Mouse (Mus musculus) intestine, embryonic 14.5 days (tissue): Measurements from ENCODE around the gene Gm10112. TPM values are rescaled to one million over a fixed set of nuclear protein-coding genes. Genes with fewer than 3 reads are reported as not detected.

Experiments used
- ATAC-seq: fragments of 200-750 bp; cut with Nextera tagmentation; replicated peaks from 2 replicates; pipeline ENCODE4 v1.8.0; 2017; ENCODE audit warnings: low read depth, moderate number of reproducible peaks, moderate TSS enrichment, moderate library complexity; ENCODE audit not compliant: low FRiP score, low TSS enrichment
- DNase-seq: peaks from one replicate; pipeline ENCODE4 v3.0.0-alpha.2; 2018; ENCODE audit warnings: low spot score
- H3K27ac ChIP-seq: fragments of 300-500 bp; sonication (generic); 2 replicates; pipeline ENCODE4 v1.5.1; 2014; ENCODE audit warnings: low read depth, mild to moderate bottlenecking, control low read depth
- H3K27me3 ChIP-seq: fragments of 300-500 bp; sonication (generic); replicated peaks from 2 replicates; pipeline ENCODE4 v1.6.1; 2014; ENCODE audit warnings: low read length, control low read depth; ENCODE audit not compliant: control insufficient read depth, insufficient read depth
- H3K36me3 ChIP-seq: fragments of 300-500 bp; sonication (generic); 2 replicates; pipeline ENCODE4 v1.6.1; 2014; ENCODE audit warnings: low read length, control low read depth; ENCODE audit not compliant: control insufficient read depth, insufficient read depth
- H3K4me1 ChIP-seq: fragments of 300-500 bp; sonication (generic); replicated peaks from 2 replicates; pipeline ENCODE4 v1.6.1; 2014; ENCODE audit warnings: low read length, control low read depth, mixed read lengths; ENCODE audit not compliant: control insufficient read depth, insufficient read depth
- H3K4me2 ChIP-seq: fragments of 300-500 bp; sonication (generic); 2 replicates; pipeline ENCODE4 v1.6.1; 2014; ENCODE audit warnings: low read length
- H3K4me3 ChIP-seq: fragments of 300-500 bp; sonication (generic); 2 replicates; pipeline ENCODE4 v1.5.1; 2014; ENCODE audit warnings: low read depth, low read length, control low read depth, mixed read lengths
- H3K9ac ChIP-seq: fragments of 300-500 bp; sonication (generic); 2 replicates; pipeline ENCODE4 v1.6.1; 2014; ENCODE audit warnings: mild to moderate bottlenecking, low read length
- H3K9me3 ChIP-seq: fragments of 300-500 bp; sonication (generic); 2 replicates; pipeline ENCODE4 v1.6.1; 2016; ENCODE audit warnings: low read length, control low read depth; ENCODE audit not compliant: control insufficient read depth
- WGBS: fragments of 180-500 bp; shearing (Covaris S2); extraction: QIAGEN DNeasy Blood & Tissue Kit; methylation state at CpG from one replicate; pipeline ENCODE4 v1.1.7; 2014; 5-methylcytosine and 5-hydroxymethylcytosine counted together
- polyA plus RNA-seq: library from polyadenylated mRNA; unstranded; fragments of >200 nt; fragmentation: Nextera tagmentation; extraction: Ambion mirVana; gene quantifications from 2 replicates; pipeline ENCODE4 v1.2.1, GENCODE M21; 2014

Gm10112 gene
- not detected in 2 replicates for polyA plus RNA-seq

- H3K4me2 ChIP-seq = no peak within 1 kb of the TSS
- no peak within 1 kb of the TSS for H3K9ac ChIP-seq
- no peak for ATAC-seq
- no peak within 1 kb of the TSS for H3K4me3 ChIP-seq
- no peaks in the 10 kb centered on the region for H3K4me1 ChIP-seq
- no peaks in the 10 kb centered on the region for H3K36me3 ChIP-seq
- DNase-seq = no peak
- H3K9me3 ChIP-seq = no peaks in the 10 kb centered on the region
- H3K27ac ChIP-seq = no peak within 1 kb of the TSS
- WGBS = 87% methylated on average over 3 of the region's 3 CpGs
- H3K27me3 ChIP-seq = no peaks in the 10 kb centered on the region
These were observed at the start of gene Gm10112 for GRCm38 (mm10) chrX:111168040-111168439. Gene Gm10112 (plus strand): TSS chrX:111168340.

DNA sequence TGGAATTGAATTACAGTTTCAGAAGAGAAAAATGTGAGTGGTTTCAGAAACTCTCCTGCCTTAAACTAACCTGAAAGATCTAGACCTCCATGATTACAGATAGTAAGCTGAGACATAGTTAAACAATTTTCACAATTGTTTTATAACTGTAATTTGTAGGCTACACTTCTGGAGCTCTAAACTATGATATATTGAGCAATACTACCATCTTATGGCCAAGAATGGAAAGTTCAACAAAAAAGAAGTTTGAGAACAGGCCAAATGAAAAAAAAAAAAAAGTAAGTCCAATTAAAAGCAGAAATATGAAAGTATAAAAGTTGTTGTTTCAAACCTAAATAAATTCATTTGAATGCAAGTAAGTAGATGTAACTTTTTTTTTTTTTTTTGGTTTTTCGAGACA, 21.4 kb downstream of the Gm10112 start:
- 25% methylated on average over 1 of the region's 1 CpGs for WGBS
- no peak overlapping the region for H3K4me2 ChIP-seq
- H3K36me3 ChIP-seq = no peaks in the 10 kb centered on the region
- no peak for DNase-seq
- no peaks in the 10 kb centered on the region for H3K9me3 ChIP-seq
- ATAC-seq = no peak
- no peaks in the 10 kb centered on the region for H3K4me1 ChIP-seq
- no peaks in the 10 kb centered on the region for H3K27me3 ChIP-seq
- no peak overlapping the region for H3K9ac ChIP-seq
- no peak overlapping the region for H3K4me3 ChIP-seq
- no peak overlapping the region for H3K27ac ChIP-seq

DNA sequence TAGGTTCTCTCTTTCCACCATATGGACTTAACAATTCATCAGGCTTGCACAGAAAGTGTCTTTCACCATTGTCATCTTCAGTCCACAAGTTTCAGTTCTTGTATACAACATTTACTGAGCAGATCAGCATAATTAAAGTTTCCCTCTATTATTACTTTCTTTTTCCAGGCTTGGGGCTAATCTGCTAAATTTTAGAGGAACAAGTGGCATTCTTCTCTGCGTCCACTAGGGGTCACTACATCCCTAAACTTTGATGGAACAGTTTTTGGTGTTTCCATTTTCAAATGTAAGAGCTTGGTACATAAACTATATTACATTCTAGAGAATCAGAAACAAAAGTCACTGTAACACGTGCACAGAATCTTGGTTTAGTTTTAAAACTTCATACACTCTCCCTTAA, 28.2 kb downstream of the Gm10112 start:
- DNase-seq (no peak), ATAC-seq (no peak)
- Histone ChIP-seq H3K4me3 (no peak overlapping the region), H3K9ac (no peak overlapping the region), H3K4me1 (no peaks in the 10 kb centered on the region), H3K36me3 (no peaks in the 10 kb centered on the region), H3K4me2 (no peak overlapping the region), H3K27ac (no peak overlapping the region), H3K9me3 (no peaks in the 10 kb centered on the region), H3K27me3 (no peaks in the 10 kb centered on the region)
- 3% methylated on average over 2 of the region's 2 CpGs for WGBS

DNA sequence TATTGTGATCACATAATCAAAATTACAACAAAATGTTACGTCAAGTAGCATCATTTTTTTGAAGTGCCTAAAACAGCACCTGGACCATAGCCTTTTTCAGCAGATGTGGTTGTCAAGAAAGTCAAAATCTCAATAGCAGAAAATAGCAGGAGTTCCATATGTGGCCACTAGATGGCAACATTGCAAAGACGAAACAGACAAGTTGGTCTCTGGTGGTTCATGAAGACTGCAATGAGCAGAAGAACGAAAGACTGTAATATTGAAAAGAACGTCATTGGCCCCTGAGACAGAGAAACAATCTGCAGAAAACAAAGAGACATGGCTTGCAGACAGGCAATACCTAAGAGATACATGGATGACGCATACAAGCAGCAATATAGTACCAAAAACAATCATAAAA, 42.1 kb downstream of the Gm10112 start:
- no peak for ATAC-seq
- no peaks in the 10 kb centered on the region for H3K27me3 ChIP-seq
- 26% methylated on average over 5 of the region's 5 CpGs for WGBS
- DNase-seq = peak; percentile 52
- H3K9me3 ChIP-seq = no peaks in the 10 kb centered on the region
- no peak overlapping the region for H3K4me2 ChIP-seq
- no peaks in the 10 kb centered on the region for H3K4me1 ChIP-seq
- H3K36me3 ChIP-seq = no peaks in the 10 kb centered on the region
- no peak overlapping the region for H3K4me3 ChIP-seq
- H3K27ac ChIP-seq = no peak overlapping the region
- no peak overlapping the region for H3K9ac ChIP-seq

Other genes starting within 250 kb of the Gm10112 start
- gene Cylc1, start 57.9 kb upstream of the Gm10112 start, polyA plus RNA-seq = not detected in 2 replicates